Mouse (Mus musculus) cerebellum, adult 11-12 months (tissue): Measurements from ENCODE around the gene Misp.

ENCODE experiments used
- DNase-seq: peaks from one replicate; pipeline ENCODE4 v3.0.0; 2022

Gene Misp

GRCm38 (mm10) chr10:79820782-79821181 is at the start of gene Misp:
Gene Misp, plus strand, starts transcription at chr10:79820989.
- DNase-seq = no peak

DNA sequence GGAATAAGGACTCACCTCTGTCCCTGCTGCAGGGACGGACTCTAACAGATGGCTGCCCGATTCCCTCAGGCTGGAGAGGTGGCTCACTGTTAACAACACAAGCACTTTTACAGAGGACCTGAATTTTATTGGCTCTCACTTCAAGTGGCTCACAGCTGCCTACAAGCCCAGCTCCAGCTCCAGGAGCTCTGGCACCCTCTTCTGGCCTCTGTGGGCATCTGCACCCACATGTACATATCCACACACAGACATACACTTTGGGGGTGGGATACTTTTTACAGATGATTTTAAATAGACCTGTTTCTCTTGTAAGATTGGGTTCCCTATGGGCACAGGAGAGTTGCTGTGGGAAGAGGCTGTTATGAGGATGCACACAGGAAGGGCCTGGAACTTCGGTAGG is 48.5 kb upstream of the Misp start:
- DNase-seq = no peak

DNA sequence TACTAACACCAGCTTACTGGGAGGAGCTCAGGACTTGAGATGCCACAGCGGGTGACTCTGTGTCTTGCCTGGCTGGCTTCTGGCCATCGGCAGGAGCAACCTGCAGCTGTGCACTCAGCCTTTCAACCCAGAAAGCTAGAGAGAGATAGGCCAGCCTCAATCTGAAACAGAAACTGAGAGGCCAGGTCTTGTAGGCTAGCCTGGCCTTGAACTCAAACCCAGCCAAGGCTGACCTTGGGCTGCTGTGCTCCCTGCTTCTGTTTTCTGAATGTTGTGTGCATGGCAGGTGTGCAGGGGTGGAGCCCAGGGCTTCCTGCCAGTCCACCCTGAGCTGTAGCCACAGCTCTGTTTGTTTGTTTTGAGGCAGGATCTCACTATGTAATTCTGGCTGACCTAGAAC is 47.6 kb upstream of the Misp start:
- DNase-seq = no peak

DNA sequence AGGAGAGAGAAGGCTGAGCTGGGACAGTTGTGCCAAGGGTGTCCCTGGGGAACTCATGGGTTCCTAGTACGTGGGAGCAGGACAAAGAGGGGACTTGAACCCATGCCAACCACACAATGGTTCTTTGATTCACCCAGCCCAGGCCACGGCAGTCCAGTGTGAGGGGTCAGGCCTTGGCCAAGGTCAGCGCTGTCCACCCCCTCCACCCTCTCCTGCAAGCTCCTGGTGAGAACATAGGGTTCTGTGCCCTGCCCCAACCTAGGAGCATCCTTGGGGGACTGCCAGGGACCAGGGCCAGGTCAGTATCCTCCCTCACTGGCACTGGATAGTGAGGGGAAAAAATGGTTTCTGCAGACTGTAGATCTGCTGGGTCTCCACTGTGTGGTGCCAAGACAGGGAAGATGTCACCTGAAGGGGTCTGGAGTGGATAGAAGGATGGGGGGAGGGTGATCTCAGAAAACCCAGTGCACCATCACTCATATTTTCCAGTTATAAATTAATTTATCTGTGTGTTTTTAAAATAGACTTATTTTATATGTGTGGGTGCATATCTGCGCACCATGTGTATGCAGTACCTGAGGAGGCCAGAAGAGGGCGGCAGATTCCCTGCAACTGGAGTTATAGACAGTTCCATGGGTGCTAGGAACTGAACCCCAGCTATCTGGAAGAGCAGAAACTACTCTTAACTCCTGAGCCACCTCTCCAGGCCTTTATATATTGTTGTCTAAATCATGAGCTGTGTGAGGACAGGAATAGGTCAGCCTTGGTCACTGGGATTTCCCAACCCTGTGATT is 46.1 kb upstream of the Misp start:
- no peak for DNase-seq

DNA sequence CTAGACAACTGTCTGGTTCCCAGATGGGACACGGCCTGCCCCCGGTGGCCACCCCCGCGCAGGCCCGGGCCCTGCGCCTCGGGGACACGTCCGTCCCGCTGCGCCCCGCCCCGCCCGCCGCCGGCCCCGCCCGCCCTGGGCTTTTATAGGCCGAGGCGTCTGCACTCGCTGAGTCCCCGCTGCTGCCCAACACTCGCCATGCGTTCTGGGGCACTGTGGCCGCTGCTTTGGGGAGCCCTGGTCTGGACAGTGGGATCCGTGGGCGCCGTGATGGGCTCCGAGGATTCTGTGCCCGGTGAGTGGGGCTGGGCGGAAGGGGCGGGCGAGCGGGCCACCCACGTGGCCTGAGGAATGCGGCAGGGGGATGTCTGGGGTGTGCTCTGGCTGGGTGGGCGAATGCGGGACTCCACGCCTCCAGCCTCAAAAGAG is 43.7 kb upstream of the Misp start, which contains the start of gene Fstl3:
Gene Fstl3 (plus strand): TSS at position 170 of the 429 bp plus-strand sequence.
- no peak for DNase-seq

DNA sequence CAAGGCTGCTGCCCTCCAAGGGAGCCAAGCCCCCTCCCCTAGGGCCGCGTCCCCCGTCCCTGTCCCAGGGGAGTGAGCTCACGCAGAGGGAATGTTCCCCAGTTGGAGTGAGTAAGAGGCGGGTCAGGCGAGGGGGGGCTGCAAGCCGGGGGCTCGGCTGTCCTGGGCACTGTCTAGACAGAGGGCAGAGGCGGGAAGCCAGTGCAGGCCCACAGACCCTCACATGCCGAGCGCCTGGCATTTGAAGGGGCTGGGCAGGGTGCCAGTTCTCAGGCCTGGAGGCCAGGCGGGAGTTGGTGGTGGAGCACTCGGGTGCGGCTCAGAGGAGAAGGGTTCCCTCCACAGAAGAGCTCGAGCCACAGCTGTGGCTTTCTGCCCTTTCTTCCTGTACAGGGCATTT is 42.8 kb upstream of the Misp start:
- peak; percentile 76 for DNase-seq

- no peak for DNase-seq
Observed at GRCm38 (mm10) chr10:79779193-79779592, 41.6 kb upstream of the Misp start.

- peak; percentile 99 for DNase-seq
Observed at GRCm38 (mm10) chr10:79779784-79780663, 40.8 kb upstream of the Misp start.

DNA sequence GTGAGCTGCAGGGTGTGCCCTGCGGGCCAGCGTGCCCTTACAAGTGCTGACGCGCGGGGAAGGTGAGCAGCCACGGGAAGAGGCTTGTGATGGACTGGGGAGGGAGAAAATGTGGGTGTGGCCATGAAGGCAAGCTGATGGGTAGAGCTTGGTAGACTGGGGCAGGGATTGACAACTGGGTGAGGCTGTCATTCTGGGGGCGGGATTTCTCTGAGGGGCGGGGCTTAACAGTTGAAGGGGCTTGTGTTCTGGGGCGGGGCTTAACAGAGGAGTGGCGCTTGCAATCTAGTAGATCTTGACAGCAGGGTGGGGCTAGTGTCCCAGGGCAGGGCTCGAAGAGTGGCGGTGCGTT is 40.1 kb upstream of the Misp start:
- no peak for DNase-seq

- DNase-seq = peak; percentile 77
Observed at GRCm38 (mm10) chr10:79781139-79781538, 39.6 kb upstream of the Misp start.

DNA sequence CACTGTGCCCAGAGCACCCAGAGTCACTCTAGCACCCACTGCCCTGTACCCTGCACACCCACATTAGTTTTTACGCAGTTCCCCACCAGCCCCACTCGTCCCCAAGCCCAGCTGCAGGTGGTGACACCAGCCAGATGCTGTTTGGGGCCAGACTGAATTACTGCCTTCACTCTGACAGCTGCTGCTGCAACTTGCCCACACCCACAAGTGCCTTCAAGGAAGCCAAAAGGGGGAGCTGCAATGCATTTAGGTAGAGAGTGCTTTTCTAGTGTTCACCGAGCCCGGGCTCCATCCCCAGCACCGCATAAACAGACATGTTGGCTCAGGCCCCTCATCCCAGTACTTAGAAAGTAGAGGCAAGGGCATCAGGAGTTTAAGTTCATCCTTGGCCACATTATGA is 38.8 kb upstream of the Misp start:
- no peak for DNase-seq

GRCm38 (mm10) chr10:79783050-79783449 is 37.7 kb upstream of the Misp start:
- DNase-seq = no peak

GRCm38 (mm10) chr10:79783920-79784800 is 36.6 kb upstream of the Misp start:
- no peak for DNase-seq

- DNase-seq = peak; percentile 63
Observed at GRCm38 (mm10) chr10:79788386-79789158, 32.2 kb upstream of the Misp start.

- no peak for DNase-seq
Observed at GRCm38 (mm10) chr10:79789581-79789980, 31.2 kb upstream of the Misp start.

- no peak for DNase-seq
Observed at GRCm38 (mm10) chr10:79790861-79791260, 29.9 kb upstream of the Misp start, which contains the start of gene Prss57. Gene Prss57, minus strand, starts transcription at chr10:79790961.

GRCm38 (mm10) chr10:79792339-79793040 is 28.3 kb upstream of the Misp start:
- DNase-seq = no peak

GRCm38 (mm10) chr10:79793051-79793737 is 27.6 kb upstream of the Misp start, which contains the start of gene Palm:
Gene Palm, plus strand, starts transcription at chr10:79793572.
- no peak for DNase-seq

- peak; percentile 80 for DNase-seq
Observed at GRCm38 (mm10) chr10:79793738-79794490, 26.9 kb upstream of the Misp start.

GRCm38 (mm10) chr10:79794491-79794931 is 26.3 kb upstream of the Misp start:
- DNase-seq = peak; percentile 69
